Mouse (Mus musculus): ENCODE results near the gene Med25.
"Not testable (repeated sequence)": the region's sequence is repeated elsewhere in the genome, so short reads cannot be mapped to it uniquely, and the experiment has no call there.

Gene Med25

DNA sequence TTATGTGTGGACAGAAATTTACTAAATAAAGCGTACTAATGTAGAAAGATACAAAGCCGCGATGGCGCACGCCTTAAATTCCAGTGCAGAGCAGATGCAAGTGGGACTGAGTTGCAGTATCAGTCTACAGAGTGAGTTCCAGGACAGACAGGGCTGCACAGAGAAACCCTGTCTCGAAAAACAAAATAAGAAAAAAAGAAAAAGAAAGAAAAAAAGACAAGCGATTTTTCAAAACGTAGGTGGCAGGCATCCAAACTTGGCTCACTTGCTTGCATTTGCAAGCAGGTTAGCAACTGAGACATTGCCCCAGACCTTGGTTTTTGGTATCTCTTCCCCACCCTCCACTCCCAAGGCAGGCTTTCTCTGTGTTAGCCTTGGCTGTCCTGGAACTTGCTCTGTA, 685 bp upstream of the Med25 start:
- DNase-seq (ENCODE audit: low read depth, low spot score): no peak

GRCm38 (mm10) chr7:44891611-44892010, 901 bp downstream of the Med25 start:
- no peak for DNase-seq (ENCODE audit: low read depth, low spot score)

DNA sequence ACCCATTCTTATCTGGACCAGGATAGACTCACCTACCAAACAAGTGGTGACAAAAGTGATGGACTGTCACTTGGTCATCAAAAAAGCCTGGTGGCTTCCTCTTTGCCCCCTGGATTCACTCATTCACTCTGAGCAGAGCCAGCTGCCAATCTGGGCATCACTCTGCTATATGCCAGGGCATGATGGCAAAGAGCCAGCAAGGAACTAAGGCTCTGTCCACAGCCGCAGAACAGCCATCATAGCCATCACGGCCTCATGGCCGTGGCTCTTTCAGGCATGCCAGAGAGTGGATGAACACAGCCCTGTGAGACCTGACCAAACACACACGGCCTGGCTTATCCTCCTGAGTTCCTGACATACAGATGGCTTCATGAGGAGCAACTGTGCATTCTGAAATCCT, 1.8 kb downstream of the Med25 start:
- no peak for DNase-seq (ENCODE audit: low read depth, low spot score)

- DNase-seq (ENCODE audit: low read depth, low spot score): no peak
Observed at GRCm38 (mm10) chr7:44890180-44890579, 2.3 kb downstream of the Med25 start.

DNA sequence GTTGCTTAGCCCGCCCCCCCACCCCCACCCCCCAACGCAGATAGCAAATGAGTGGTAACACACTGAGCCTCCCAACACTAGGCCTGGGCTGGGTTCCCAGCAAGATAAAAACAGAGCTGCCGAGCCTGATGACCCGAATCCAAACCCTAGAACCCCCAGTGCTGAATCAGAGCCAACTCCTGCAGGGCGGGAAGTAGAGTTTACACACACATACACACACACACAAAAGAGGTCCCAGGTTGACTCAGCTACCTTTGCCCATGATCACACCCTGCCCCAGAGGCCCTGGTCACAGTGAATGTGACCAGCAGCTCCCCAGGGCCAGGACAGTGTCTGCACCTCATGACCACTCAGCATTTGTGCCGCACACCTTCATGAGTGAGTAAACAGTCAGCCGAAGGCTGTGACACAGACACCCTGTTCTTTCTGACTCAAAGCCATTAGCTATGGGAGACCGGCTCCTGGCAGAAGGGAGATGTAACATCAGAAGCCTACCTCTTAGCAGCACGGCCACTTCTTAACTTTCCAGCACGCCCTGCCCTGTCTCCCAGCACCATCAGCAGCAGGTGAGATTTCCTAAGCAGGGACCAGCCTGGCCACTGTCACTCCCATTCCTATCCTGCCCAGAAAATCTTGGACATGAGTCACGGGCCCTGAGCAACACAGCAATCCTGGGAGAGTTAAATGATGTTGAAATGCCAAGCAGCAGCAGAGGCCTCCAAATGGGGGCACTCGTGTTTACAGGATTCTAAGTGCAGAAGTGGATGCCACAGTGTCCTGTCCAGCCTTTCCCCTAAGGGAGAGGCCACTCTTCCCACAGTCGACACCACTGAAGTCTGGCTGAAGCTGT, 4.0 kb downstream of the Med25 start:
- DNase-seq (ENCODE audit: low read depth, low spot score): no peak

- DNase-seq (ENCODE audit: low read depth, low spot score): no peak
Observed at GRCm38 (mm10) chr7:44886964-44887363, 5.5 kb downstream of the Med25 start.

DNA sequence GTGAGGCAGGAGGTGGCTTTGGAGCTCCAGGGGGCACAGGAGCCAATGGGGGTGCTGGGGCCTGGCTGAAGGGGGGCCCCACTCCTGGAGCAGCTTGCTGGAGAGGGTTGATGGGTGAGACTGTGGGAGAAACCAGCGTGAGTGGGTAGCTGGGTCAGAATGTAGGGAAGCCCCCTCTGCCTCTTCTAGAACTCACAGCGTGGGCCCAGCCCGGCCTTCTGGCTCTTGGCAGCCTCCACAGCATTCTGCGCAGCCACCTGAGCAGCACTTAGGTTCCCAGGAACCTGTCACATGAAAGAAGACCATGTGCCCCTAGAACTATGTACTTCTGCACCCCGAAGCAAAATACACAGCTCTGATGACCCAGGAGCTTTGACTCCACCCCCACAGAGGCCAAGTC, 7.9 kb downstream of the Med25 start:
- no peak for DNase-seq (ENCODE audit: low read depth, low spot score)

- no peak for DNase-seq (ENCODE audit: low read depth, low spot score)
Observed at GRCm38 (mm10) chr7:44883036-44883435, 9.5 kb downstream of the Med25 start.

GRCm38 (mm10) chr7:44877833-44878232, 14.7 kb downstream of the Med25 start:
- DNase-seq (ENCODE audit: low read depth, low spot score): no peak

DNA sequence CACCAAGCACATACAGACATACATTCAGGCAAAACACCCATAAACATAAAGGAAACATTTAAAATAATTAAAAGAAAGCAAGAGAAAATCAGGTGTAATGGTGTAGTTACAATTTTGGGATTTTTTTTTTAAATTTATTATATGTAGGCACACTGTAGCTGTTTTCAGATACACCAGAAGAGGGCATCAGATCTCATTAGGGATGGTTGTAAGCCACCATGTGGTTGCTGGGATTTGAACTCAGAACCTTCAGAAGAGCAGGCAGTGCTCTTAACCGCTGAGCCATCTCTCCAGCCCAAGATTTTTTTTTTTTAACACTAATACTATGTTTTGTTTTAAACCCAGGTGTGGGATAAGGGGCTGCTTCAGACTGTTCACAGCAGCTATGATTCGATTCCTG, 20.7 kb downstream of the Med25 start:
- DNase-seq (ENCODE audit: low read depth, low spot score): not testable (repeated sequence)

GRCm38 (mm10) chr7:44871181-44871580, 21.3 kb downstream of the Med25 start:
- DNase-seq (ENCODE audit: low read depth, low spot score): no peak

GRCm38 (mm10) chr7:44870614-44871013, 21.9 kb downstream of the Med25 start:
- DNase-seq (ENCODE audit: low read depth, low spot score): no peak

DNA sequence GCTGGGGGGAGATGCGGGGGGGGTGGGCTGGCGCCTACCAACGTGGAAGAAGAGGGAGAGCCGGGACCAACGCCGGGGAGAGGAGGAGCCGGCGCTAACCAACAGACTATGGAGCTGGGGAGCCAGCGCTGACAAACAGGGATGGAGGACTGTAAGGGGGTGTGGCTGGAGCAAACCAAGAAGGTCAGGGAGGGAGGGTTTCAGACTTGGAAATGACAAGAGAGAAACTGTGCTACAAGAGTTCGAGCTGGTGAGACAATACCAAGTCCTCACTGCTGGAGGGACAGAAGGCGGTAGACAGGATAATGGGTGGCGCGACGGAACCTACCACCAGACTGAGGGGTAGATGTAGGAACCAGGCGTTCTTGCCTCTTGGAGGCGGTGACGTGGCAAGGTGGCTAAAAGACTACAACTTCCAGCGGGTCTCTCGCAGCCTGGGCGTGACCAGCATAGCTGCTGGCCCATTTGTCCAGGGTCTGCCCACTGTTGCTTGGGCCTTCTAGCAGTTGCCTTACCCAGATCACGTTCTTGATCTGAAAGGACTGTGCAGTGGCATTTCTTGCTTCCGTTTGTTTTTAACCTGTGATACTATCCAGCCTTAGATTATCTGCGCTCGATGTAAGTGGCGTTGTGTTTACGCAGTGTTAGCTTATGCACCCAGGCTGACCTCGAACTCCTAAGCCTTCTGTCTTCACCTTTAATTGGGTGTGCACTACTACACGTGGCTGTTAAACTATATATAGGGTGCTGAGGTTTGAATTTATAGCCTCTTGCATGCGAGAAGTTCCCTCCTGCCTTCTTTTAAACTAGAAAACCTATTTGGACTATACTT, 22.6 kb downstream of the Med25 start, which contains the start of gene Ptov1:
TSS of gene Ptov1 (minus strand) at position 92 of the 832 bp plus-strand sequence.
- DNase-seq (ENCODE audit: low read depth, low spot score): peak; percentile 100

GRCm38 (mm10) chr7:44868919-44869696, 23.4 kb downstream of the Med25 start:
- peak; percentile 61 for DNase-seq (ENCODE audit: low read depth, low spot score)

DNA sequence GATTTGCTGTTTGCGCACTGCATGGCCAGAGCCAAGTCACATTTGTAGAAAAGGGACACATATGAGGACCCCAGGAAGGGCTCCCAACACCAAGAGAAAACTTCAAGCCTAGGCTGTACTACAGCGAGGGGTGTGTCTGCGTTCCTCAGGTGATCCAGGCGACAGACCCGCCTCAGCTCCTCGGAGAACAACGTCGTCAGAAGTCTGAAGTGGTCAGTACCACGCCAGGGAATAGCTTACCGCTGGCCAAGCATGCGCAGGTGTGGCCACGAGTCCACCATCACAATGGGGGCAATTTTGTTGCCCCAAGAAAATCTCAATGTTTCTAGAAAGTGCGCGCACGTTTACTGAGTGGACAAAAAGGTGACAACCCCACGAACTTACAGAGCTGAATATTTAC, 24.0 kb downstream of the Med25 start:
- DNase-seq (ENCODE audit: low read depth, low spot score): no peak

DNA sequence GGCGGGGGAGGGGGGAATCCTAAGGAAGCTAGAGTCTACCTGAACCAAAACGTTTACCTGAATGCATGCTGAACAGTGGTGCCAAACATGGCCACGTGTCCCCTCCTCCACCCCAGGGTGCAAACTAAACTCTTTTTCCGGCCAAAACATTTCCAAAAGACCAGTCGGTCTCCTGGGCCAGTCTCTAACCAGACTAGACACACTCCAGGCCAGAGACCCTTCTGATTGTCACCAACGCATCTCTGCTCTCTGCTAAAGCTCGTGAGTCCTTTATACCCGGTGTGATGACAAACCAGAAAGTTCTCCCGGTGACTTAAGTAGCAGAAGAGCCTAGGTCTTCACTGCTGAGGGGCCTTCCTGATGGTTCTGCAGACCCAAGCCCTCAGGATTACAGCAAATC, 24.7 kb downstream of the Med25 start:
- DNase-seq (ENCODE audit: low read depth, low spot score): no peak

DNA sequence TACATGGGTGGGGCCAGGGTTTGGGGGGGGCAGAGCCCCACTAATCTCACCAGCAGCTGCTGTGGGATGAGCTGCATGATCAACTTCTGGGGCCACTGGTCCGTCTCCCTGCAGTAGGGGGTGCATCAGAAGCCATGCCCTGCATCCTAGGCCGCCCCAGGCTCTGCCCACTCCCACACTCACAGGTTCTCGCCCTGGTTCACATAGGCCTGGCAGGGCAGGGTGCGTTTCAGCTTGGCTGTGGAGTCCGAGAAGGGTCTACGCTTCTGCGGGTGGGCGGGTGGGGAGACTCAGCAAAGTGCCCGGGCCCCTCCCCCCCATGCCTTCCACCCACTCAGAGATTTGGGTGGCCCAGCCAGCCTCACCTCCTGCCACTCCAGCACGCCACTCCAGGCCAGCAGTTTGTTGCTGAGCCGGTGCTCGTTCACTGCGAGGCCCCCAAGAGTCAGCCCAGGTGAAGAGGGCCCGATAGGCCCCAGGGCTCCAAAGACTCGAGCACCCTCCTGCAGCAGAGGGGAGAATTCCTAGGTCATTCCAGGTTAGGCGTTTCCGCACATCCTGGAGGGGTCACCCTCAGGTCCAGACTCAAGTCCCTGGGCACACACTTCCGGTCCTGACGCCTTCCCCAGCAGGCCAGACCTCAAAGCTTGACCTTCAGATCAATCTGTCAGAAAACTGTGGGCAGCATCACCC, 25.4 kb downstream of the Med25 start:
- DNase-seq (ENCODE audit: low read depth, low spot score): no peak

GRCm38 (mm10) chr7:44866276-44867009, 26.1 kb downstream of the Med25 start:
- DNase-seq (ENCODE audit: low read depth, low spot score): peak; percentile 69

- DNase-seq (ENCODE audit: low read depth, low spot score): no peak
Observed at GRCm38 (mm10) chr7:44864595-44865542, 27.6 kb downstream of the Med25 start.

Measured in brain, adult 2 months (tissue).